Mouse (Mus musculus): ENCODE measurements at regions not wholly inside any gene's neighbourhood (a gene's known extent, or its start where the extent isn't known, plus 50 kb on each side); places are given as distances from the start of the nearest gene placed in this dataset.
A peak's percentile ranks its signal among the peaks of the same experiment; 100 is the strongest.

GRCm38 (mm10) chr7:119350641-119351040, 108.4 kb downstream of the Gp2 start:
- no peaks in the 10 kb centered on the region for H3K36me3 ChIP-seq (ENCODE audit: control insufficient read depth, insufficient read depth, low read length)
- no peak overlapping the region for H3K4me3 ChIP-seq (ENCODE audit: low read depth, low read length)
- no peak overlapping the region for H3K27ac ChIP-seq (ENCODE audit: insufficient read depth, low read depth, low read length)
- 30% methylated on average over 1 of the region's 1 CpGs for WGBS
- no peaks in the 10 kb centered on the region for H3K4me1 ChIP-seq (ENCODE audit: control insufficient read depth, insufficient read depth, insufficient read length, low read length)
- TF ChIP-seq POLR2A (IDR thresholded peaks at IDR 0.05; ENCODE audit: low read depth, low read length) (no peak), CTCF (IDR thresholded peaks at IDR 0.05; ENCODE audit: extremely low read depth, insufficient read length, insufficient replicate concordance, low read depth, low read length) (no peak)
- H3K27me3 ChIP-seq (ENCODE audit: control insufficient read depth, insufficient read depth, low read length), result no peaks in the 10 kb centered on the region

GRCm38 (mm10) chr7:119343380-119343779, 115.7 kb downstream of the Gp2 start:
- Histone ChIP-seq H3K27ac (ENCODE audit: insufficient read depth, low read depth, low read length) (no peak overlapping the region), H3K36me3 (ENCODE audit: control insufficient read depth, insufficient read depth, low read length) (no peaks in the 10 kb centered on the region), H3K27me3 (ENCODE audit: control insufficient read depth, insufficient read depth, low read length) (no peaks in the 10 kb centered on the region), H3K4me3 (ENCODE audit: low read depth, low read length) (no peak overlapping the region), H3K4me1 (ENCODE audit: control insufficient read depth, insufficient read depth, insufficient read length, low read length) (no peaks in the 10 kb centered on the region)
- no peak for TF ChIP-seq CTCF (IDR thresholded peaks at IDR 0.05; ENCODE audit: extremely low read depth, insufficient read length, insufficient replicate concordance, low read depth, low read length)
- no peak for TF ChIP-seq POLR2A (IDR thresholded peaks at IDR 0.05; ENCODE audit: low read depth, low read length)
- WGBS, result 53% methylated on average over 1 of the region's 1 CpGs

GRCm38 (mm10) chr7:119333102-119333501, 126.0 kb downstream of the Gp2 start:
- no peak for TF ChIP-seq POLR2A (IDR thresholded peaks at IDR 0.05; ENCODE audit: low read depth, low read length)
- TF ChIP-seq CTCF (IDR thresholded peaks at IDR 0.05; ENCODE audit: extremely low read depth, insufficient read length, insufficient replicate concordance, low read depth, low read length), result no peak
- H3K27ac ChIP-seq (ENCODE audit: insufficient read depth, low read depth, low read length), result peak overlapping the region; percentile 85
- H3K4me3 ChIP-seq (ENCODE audit: low read depth, low read length), result no peak overlapping the region
- H3K4me1 ChIP-seq (ENCODE audit: control insufficient read depth, insufficient read depth, insufficient read length, low read length), result peaks cover 18% of the 10 kb centered on the region
- 63% methylated on average over 1 of the region's 1 CpGs for WGBS
- no peaks in the 10 kb centered on the region for H3K27me3 ChIP-seq (ENCODE audit: control insufficient read depth, insufficient read depth, low read length)
- H3K36me3 ChIP-seq (ENCODE audit: control insufficient read depth, insufficient read depth, low read length), result no peaks in the 10 kb centered on the region

GRCm38 (mm10) chr7:119330460-119331109, 128.5 kb downstream of the Gp2 start:
- 52% methylated on average over 5 of the region's 5 CpGs for WGBS
- H3K27me3 ChIP-seq (ENCODE audit: control insufficient read depth, insufficient read depth, low read length), result no peaks in the 10 kb centered on the region
- TF ChIP-seq CTCF (IDR thresholded peaks at IDR 0.05; ENCODE audit: extremely low read depth, insufficient read length, insufficient replicate concordance, low read depth, low read length) (no peak), POLR2A (IDR thresholded peaks at IDR 0.05; ENCODE audit: low read depth, low read length) (no peak)

GRCm38 (mm10) chr7:119296307-119296706, 111.9 kb upstream of the Gpr139 start:
- no peaks in the 10 kb centered on the region for H3K27me3 ChIP-seq (ENCODE audit: control insufficient read depth, insufficient read depth, low read length)
- TF ChIP-seq POLR2A (IDR thresholded peaks at IDR 0.05; ENCODE audit: low read depth, low read length) (no peak), CTCF (IDR thresholded peaks at IDR 0.05; ENCODE audit: extremely low read depth, insufficient read length, insufficient replicate concordance, low read depth, low read length) (no peak)
- H3K27ac ChIP-seq (ENCODE audit: insufficient read depth, low read depth, low read length), result no peak overlapping the region
- 71% methylated on average over 4 of the region's 4 CpGs for WGBS
- no peaks in the 10 kb centered on the region for H3K4me1 ChIP-seq (ENCODE audit: control insufficient read depth, insufficient read depth, insufficient read length, low read length)
- no peaks in the 10 kb centered on the region for H3K36me3 ChIP-seq (ENCODE audit: control insufficient read depth, insufficient read depth, low read length)
- H3K4me3 ChIP-seq (ENCODE audit: low read depth, low read length), result no peak overlapping the region

More at GRCm38 (mm10) chr7:119330460-119331109, 128.5 kb downstream of the Gp2 start:
- no peaks in the 10 kb centered on the region for H3K36me3 ChIP-seq (ENCODE audit: control insufficient read depth, insufficient read depth, low read length)
- H3K4me1 ChIP-seq (ENCODE audit: control insufficient read depth, insufficient read depth, insufficient read length, low read length), result peaks cover 18% of the 10 kb centered on the region
- H3K27ac ChIP-seq (ENCODE audit: insufficient read depth, low read depth, low read length), result no peak overlapping the region
- no peak overlapping the region for H3K4me3 ChIP-seq (ENCODE audit: low read depth, low read length)

- TF ChIP-seq POLR2A (IDR thresholded peaks at IDR 0.05; ENCODE audit: low read depth, low read length) (no peak), CTCF (IDR thresholded peaks at IDR 0.05; ENCODE audit: extremely low read depth, insufficient read length, insufficient replicate concordance, low read depth, low read length) (no peak)
- no peak overlapping the region for H3K4me3 ChIP-seq (ENCODE audit: low read depth, low read length)
- WGBS, result 51% methylated on average over 2 of the region's 2 CpGs
Observed at GRCm38 (mm10) chr7:119291442-119291841, 107.0 kb upstream of the Gpr139 start.

GRCm38 (mm10) chr7:119285290-119285689, 100.9 kb upstream of the Gpr139 start:
- TF ChIP-seq POLR2A (IDR thresholded peaks at IDR 0.05; ENCODE audit: low read depth, low read length), result no peak
- no peak for TF ChIP-seq CTCF (IDR thresholded peaks at IDR 0.05; ENCODE audit: extremely low read depth, insufficient read length, insufficient replicate concordance, low read depth, low read length)
- H3K4me3 ChIP-seq (ENCODE audit: low read depth, low read length), result no peak overlapping the region
- no peaks in the 10 kb centered on the region for H3K27me3 ChIP-seq (ENCODE audit: control insufficient read depth, insufficient read depth, low read length)
- H3K27ac ChIP-seq (ENCODE audit: insufficient read depth, low read depth, low read length), result no peak overlapping the region
- no peaks in the 10 kb centered on the region for H3K36me3 ChIP-seq (ENCODE audit: control insufficient read depth, insufficient read depth, low read length)
- H3K4me1 ChIP-seq (ENCODE audit: control insufficient read depth, insufficient read depth, insufficient read length, low read length), result no peaks in the 10 kb centered on the region
- 85% methylated on average over 5 of the region's 5 CpGs for WGBS

More at GRCm38 (mm10) chr7:119291442-119291841, 107.0 kb upstream of the Gpr139 start:
- H3K27ac ChIP-seq (ENCODE audit: insufficient read depth, low read depth, low read length), result no peak overlapping the region
- no peaks in the 10 kb centered on the region for H3K36me3 ChIP-seq (ENCODE audit: control insufficient read depth, insufficient read depth, low read length)
- no peaks in the 10 kb centered on the region for H3K27me3 ChIP-seq (ENCODE audit: control insufficient read depth, insufficient read depth, low read length)
- no peaks in the 10 kb centered on the region for H3K4me1 ChIP-seq (ENCODE audit: control insufficient read depth, insufficient read depth, insufficient read length, low read length)
